Mouse (Mus musculus) heart, adult 10 weeks (tissue): ENCODE measurements around the gene Fbxl4. TPM values are rescaled to one million over a fixed set of nuclear protein-coding genes. Genes with fewer than 3 reads are reported as not detected.

Experiments used
- polyA plus RNA-seq: library from polyadenylated mRNA; stranded (reverse); fragments of 350-450 nt; fragmentation: Illumina TruSeq; extraction: RNeasy Lipid Tissue Mini Kit (QIAGEN cat#74804); gene quantifications from one replicate; pipeline ENCODE4 v1.2.3, GENCODE M21; 2014; ENCODE audit warnings: low read depth, low replicate concordance

The Fbxl4 gene
- polyA plus RNA-seq: 12.6 TPM

DNA sequence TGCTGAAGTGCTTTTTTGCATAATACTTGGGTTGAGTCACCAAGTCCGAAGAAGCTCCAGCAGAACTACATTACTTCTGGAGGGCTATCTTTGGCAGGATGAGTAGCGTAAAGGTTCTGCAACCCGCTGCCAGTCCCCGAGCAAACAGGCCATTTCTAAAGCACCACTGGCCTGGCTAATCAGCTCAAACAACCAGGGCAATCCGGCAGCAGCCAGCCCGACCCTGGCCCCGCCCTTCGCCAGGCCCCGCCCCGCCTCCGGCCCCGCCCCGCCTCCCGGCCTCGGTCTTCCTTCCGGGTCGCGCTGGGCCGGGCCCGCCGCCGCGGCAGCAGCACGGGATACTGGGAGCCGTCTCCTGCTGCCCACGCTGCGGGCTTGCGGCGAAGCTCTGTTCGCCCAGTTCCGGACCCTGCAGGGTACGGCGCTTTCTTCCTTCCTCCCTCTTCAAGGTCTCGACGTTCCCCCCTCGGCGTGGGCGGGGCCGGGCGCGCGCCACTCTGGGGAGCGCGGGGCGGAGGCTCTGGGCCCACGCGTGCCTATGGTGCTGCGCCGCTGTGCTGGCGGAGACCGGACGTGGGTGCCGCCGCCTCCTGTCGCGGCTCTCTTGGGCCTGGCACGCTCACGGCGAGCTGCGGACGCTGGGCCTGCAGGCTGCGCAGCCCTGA lies at the start of gene Fbxl4:
Fbxl4 (plus strand) TSS at position 278 of the 665 bp plus-strand sequence.

Other genes with a start within 250 kb of the Fbxl4 start
- gene Pou3f2, start 130.8 kb downstream of the Fbxl4 start, polyA plus RNA-seq: not detected